Mouse (Mus musculus): Measurements from ENCODE around the gene Tubal3. TPM values are rescaled to one million over a fixed set of nuclear protein-coding genes. Genes with fewer than 3 reads are reported as not detected.

Tubal3 gene
- polyA plus RNA-seq, 1 experiment: 60.8 TPM

GRCm38 (mm10) chr13:3910356-3910755 is 7.7 kb upstream of the Tubal3 start:
- 80% methylated on average over 5 of the region's 5 CpGs for WGBS
- no peak for DNase-seq (ENCODE audit: low read depth, low spot score)

GRCm38 (mm10) chr13:3913504-3913903 is 4.6 kb upstream of the Tubal3 start:
- DNase-seq (ENCODE audit: low read depth, low spot score): no peak
- 39% methylated on average over 4 of the region's 4 CpGs for WGBS

- no peak for DNase-seq (ENCODE audit: low read depth, low spot score)
- WGBS: 39% methylated on average over 5 of the region's 5 CpGs
These were observed 6.4 kb downstream of the Tubal3 start for GRCm38 (mm10) chr13:3924483-3924882.

GRCm38 (mm10) chr13:3925632-3926031 is 7.6 kb downstream of the Tubal3 start:
- 25% methylated on average over 6 of the region's 6 CpGs for WGBS
- no peak for DNase-seq (ENCODE audit: low read depth, low spot score)

- DNase-seq (ENCODE audit: low read depth, low spot score): no peak
- WGBS: 58% methylated on average over 6 of the region's 6 CpGs
These were observed 8.0 kb downstream of the Tubal3 start for GRCm38 (mm10) chr13:3926046-3926445.

- 28% methylated on average over 7 of the region's 7 CpGs for WGBS
- no peak for DNase-seq (ENCODE audit: low read depth, low spot score)
These were observed 26.6 kb downstream of the Tubal3 start for GRCm38 (mm10) chr13:3944699-3945098.

GRCm38 (mm10) chr13:3945249-3945648 is 27.2 kb downstream of the Tubal3 start, which contains the start of gene Ucn3:
Gene Ucn3 (minus strand): TSS chr13:3945349.
- WGBS: 82% methylated on average over 2 of the region's 2 CpGs
- no peak for DNase-seq (ENCODE audit: low read depth, low spot score)

- WGBS: 79% methylated on average over 4 of the region's 4 CpGs
- no peak for DNase-seq (ENCODE audit: low read depth, low spot score)
These were observed 29.2 kb downstream of the Tubal3 start for GRCm38 (mm10) chr13:3947267-3947666.

GRCm38 (mm10) chr13:3949477-3949876 is 31.4 kb downstream of the Tubal3 start:
- WGBS: 91% methylated on average over 4 of the region's 4 CpGs
- DNase-seq (ENCODE audit: low read depth, low spot score): no peak

GRCm38 (mm10) chr13:3951198-3951914 is 33.3 kb downstream of the Tubal3 start:
- DNase-seq (ENCODE audit: low read depth, low spot score): no peak
- WGBS: 75% methylated on average over 6 of the region's 6 CpGs

- WGBS: 79% methylated on average over 4 of the region's 4 CpGs
- DNase-seq (ENCODE audit: low read depth, low spot score): no peak
These were observed 50.8 kb downstream of the Tubal3 start for GRCm38 (mm10) chr13:3968849-3969248.

Other genes starting within 250 kb of the Tubal3 start
- gene Calml3, start 114.0 kb upstream of the Tubal3 start, polyA plus RNA-seq (2012; rRNA removed): not detected in 2 replicates
- gene Calm4, start 80.5 kb upstream of the Tubal3 start, polyA plus RNA-seq (2012; rRNA removed): not detected in 2 replicates
- not detected in 2 replicates for gene Calm5, start 64.1 kb upstream of the Tubal3 start, polyA plus RNA-seq (2012; rRNA removed)
- gene Net1, start 54 bp upstream of the Tubal3 start, polyA plus RNA-seq (2012; rRNA removed): 63.8 and 88.6 TPM in 2 replicates
- gene Ucn3, start 27.1 kb downstream of the Tubal3 start, polyA plus RNA-seq (2012; rRNA removed): 0.55 and 0.71 TPM in 2 replicates
- 5.1 and 6.4 TPM in 2 replicates for gene Akr1c14, start 130.7 kb downstream of the Tubal3 start, polyA plus RNA-seq (2012; rRNA removed)
- not detected in 2 replicates for gene Akr1c18, start 232.4 kb downstream of the Tubal3 start, polyA plus RNA-seq (2012; rRNA removed)